Mouse (Mus musculus): ENCODE measurements at regions not wholly inside any gene's neighbourhood (a gene's known extent, or its start where the extent isn't known, plus 50 kb on each side); places are given as distances from the start of the nearest gene placed in this dataset.
"Not testable (repeated sequence)": the region's sequence is repeated elsewhere in the genome, so short reads cannot be mapped to it uniquely, and the experiment has no call there.

GRCm38 (mm10) chr6:48197696-48198378 lies 111.4 kb upstream of the Zfp746 start:
- 86% methylated on average over 4 of the region's 4 CpGs for WGBS
- H3K4me1 ChIP-seq (ENCODE audit: control insufficient read depth, insufficient read depth, low read length): no peaks in the 10 kb centered on the region
- H3K4me2 ChIP-seq (ENCODE audit: low read depth, severe bottlenecking): no peak overlapping the region
- no peak overlapping the region for H3K9ac ChIP-seq (ENCODE audit: low read length)
- no peak overlapping the region for H3K4me3 ChIP-seq (ENCODE audit: low read depth, low read length)
- H3K9me3 ChIP-seq (ENCODE audit: control insufficient read depth, low read length): no peaks in the 10 kb centered on the region
- DNase-seq (ENCODE audit: low spot score): no peak
- no peaks in the 10 kb centered on the region for H3K36me3 ChIP-seq (ENCODE audit: control insufficient read depth, insufficient read depth, low read length)
- H3K27me3 ChIP-seq (ENCODE audit: control insufficient read depth, insufficient read depth, low read length): no peaks in the 10 kb centered on the region
- no peak for ATAC-seq (ENCODE audit: insufficient number of reproducible peaks, low FRiP score, low TSS enrichment, low read depth)
- H3K27ac ChIP-seq (replicated peaks; ENCODE audit: low read depth, low read length): no peak overlapping the region

- not testable (repeated sequence) for H3K27me3 ChIP-seq (ENCODE audit: control insufficient read depth, insufficient read depth, low read length)
- WGBS: 82% methylated on average over 2 of the region's 2 CpGs
Observed at GRCm38 (mm10) chr6:48188363-48188762, 102.0 kb upstream of the Zfp746 start.

GRCm38 (mm10) chr6:48185311-48185710 lies 98.9 kb upstream of the Zfp746 start:
- H3K27me3 ChIP-seq (ENCODE audit: control insufficient read depth, insufficient read depth, low read length): no peaks in the 10 kb centered on the region

More at GRCm38 (mm10) chr6:48188363-48188762, 102.0 kb upstream of the Zfp746 start:
- H3K4me2 ChIP-seq (ENCODE audit: low read depth, severe bottlenecking); ATAC-seq (ENCODE audit: insufficient number of reproducible peaks, low FRiP score, low TSS enrichment, low read depth); H3K9ac ChIP-seq (ENCODE audit: low read length); H3K27ac ChIP-seq (replicated peaks; ENCODE audit: low read depth, low read length); H3K36me3 ChIP-seq (ENCODE audit: control insufficient read depth, insufficient read depth, low read length); H3K4me3 ChIP-seq (ENCODE audit: low read depth, low read length); H3K9me3 ChIP-seq (ENCODE audit: control insufficient read depth, low read length); DNase-seq (ENCODE audit: low spot score); H3K4me1 ChIP-seq (ENCODE audit: control insufficient read depth, insufficient read depth, low read length): not testable (repeated sequence)

GRCm38 (mm10) chr6:48178360-48179120 lies 92.1 kb upstream of the Zfp746 start:
- ATAC-seq (ENCODE audit: insufficient number of reproducible peaks, low FRiP score, low TSS enrichment, low read depth): no peak

More at GRCm38 (mm10) chr6:48185311-48185710, 98.9 kb upstream of the Zfp746 start:
- H3K4me2 ChIP-seq (ENCODE audit: low read depth, severe bottlenecking): no peak overlapping the region
- WGBS: 11% methylated on average over 1 of the region's 1 CpGs
- no peaks in the 10 kb centered on the region for H3K9me3 ChIP-seq (ENCODE audit: control insufficient read depth, low read length)
- H3K9ac ChIP-seq (ENCODE audit: low read length): no peak overlapping the region
- no peaks in the 10 kb centered on the region for H3K4me1 ChIP-seq (ENCODE audit: control insufficient read depth, insufficient read depth, low read length)
- H3K36me3 ChIP-seq (ENCODE audit: control insufficient read depth, insufficient read depth, low read length): no peaks in the 10 kb centered on the region
- DNase-seq (ENCODE audit: low spot score) (no peak), ATAC-seq (ENCODE audit: insufficient number of reproducible peaks, low FRiP score, low TSS enrichment, low read depth) (no peak)
- no peak overlapping the region for H3K27ac ChIP-seq (replicated peaks; ENCODE audit: low read depth, low read length)
- no peak overlapping the region for H3K4me3 ChIP-seq (ENCODE audit: low read depth, low read length)

GRCm38 (mm10) chr6:48177936-48178335 lies 91.5 kb upstream of the Zfp746 start:
- WGBS: 4% methylated on average over 2 of the region's 2 CpGs
- H3K27me3 ChIP-seq (ENCODE audit: control insufficient read depth, insufficient read depth, low read length): no peaks in the 10 kb centered on the region
- ATAC-seq (ENCODE audit: insufficient number of reproducible peaks, low FRiP score, low TSS enrichment, low read depth) (no peak), DNase-seq (ENCODE audit: low spot score) (peak; percentile 71)
- H3K4me1 ChIP-seq (ENCODE audit: control insufficient read depth, insufficient read depth, low read length): no peaks in the 10 kb centered on the region
- H3K4me3 ChIP-seq (ENCODE audit: low read depth, low read length): no peak overlapping the region
- H3K9me3 ChIP-seq (ENCODE audit: control insufficient read depth, low read length): no peaks in the 10 kb centered on the region
- no peaks in the 10 kb centered on the region for H3K36me3 ChIP-seq (ENCODE audit: control insufficient read depth, insufficient read depth, low read length)
- no peak overlapping the region for H3K9ac ChIP-seq (ENCODE audit: low read length)
- H3K27ac ChIP-seq (replicated peaks; ENCODE audit: low read depth, low read length): no peak overlapping the region
- no peak overlapping the region for H3K4me2 ChIP-seq (ENCODE audit: low read depth, severe bottlenecking)

More at GRCm38 (mm10) chr6:48178360-48179120, 92.1 kb upstream of the Zfp746 start:
- Histone ChIP-seq H3K27me3 (ENCODE audit: control insufficient read depth, insufficient read depth, low read length) (no peaks in the 10 kb centered on the region), H3K4me3 (ENCODE audit: low read depth, low read length) (no peak overlapping the region), H3K4me1 (ENCODE audit: control insufficient read depth, insufficient read depth, low read length) (no peaks in the 10 kb centered on the region), H3K9me3 (ENCODE audit: control insufficient read depth, low read length) (no peaks in the 10 kb centered on the region), H3K9ac (ENCODE audit: low read length) (no peak overlapping the region), H3K4me2 (ENCODE audit: low read depth, severe bottlenecking) (no peak overlapping the region), H3K27ac (replicated peaks; ENCODE audit: low read depth, low read length) (no peak overlapping the region), H3K36me3 (ENCODE audit: control insufficient read depth, insufficient read depth, low read length) (no peaks in the 10 kb centered on the region)
- WGBS: 51% methylated on average over 3 of the region's 3 CpGs
- DNase-seq (ENCODE audit: low spot score): no peak

- Histone ChIP-seq H3K27me3 (ENCODE audit: control insufficient read depth, insufficient read depth, low read length) (no peaks in the 10 kb centered on the region), H3K4me1 (ENCODE audit: control insufficient read depth, insufficient read depth, low read length) (no peaks in the 10 kb centered on the region), H3K9ac (ENCODE audit: low read length) (no peak overlapping the region), H3K4me2 (ENCODE audit: low read depth, severe bottlenecking) (no peak overlapping the region), H3K27ac (replicated peaks; ENCODE audit: low read depth, low read length) (no peak overlapping the region), H3K4me3 (ENCODE audit: low read depth, low read length) (no peak overlapping the region), H3K9me3 (ENCODE audit: control insufficient read depth, low read length) (no peaks in the 10 kb centered on the region), H3K36me3 (ENCODE audit: control insufficient read depth, insufficient read depth, low read length) (no peaks in the 10 kb centered on the region)
- DNase-seq (ENCODE audit: low spot score): no peak
- no peak for ATAC-seq (ENCODE audit: insufficient number of reproducible peaks, low FRiP score, low TSS enrichment, low read depth)
- 73% methylated on average over 2 of the region's 2 CpGs for WGBS
Observed at GRCm38 (mm10) chr6:48175234-48175633, 88.8 kb upstream of the Zfp746 start.

GRCm38 (mm10) chr6:48172769-48173168 lies 86.4 kb upstream of the Zfp746 start:
- H3K27me3 ChIP-seq (ENCODE audit: control insufficient read depth, insufficient read depth, low read length); ATAC-seq (ENCODE audit: insufficient number of reproducible peaks, low FRiP score, low TSS enrichment, low read depth); H3K4me1 ChIP-seq (ENCODE audit: control insufficient read depth, insufficient read depth, low read length); H3K9me3 ChIP-seq (ENCODE audit: control insufficient read depth, low read length); H3K27ac ChIP-seq (replicated peaks; ENCODE audit: low read depth, low read length); H3K4me3 ChIP-seq (ENCODE audit: low read depth, low read length); H3K9ac ChIP-seq (ENCODE audit: low read length); DNase-seq (ENCODE audit: low spot score); H3K4me2 ChIP-seq (ENCODE audit: low read depth, severe bottlenecking); H3K36me3 ChIP-seq (ENCODE audit: control insufficient read depth, insufficient read depth, low read length): not testable (repeated sequence)
- WGBS: 94% methylated on average over 9 of the region's 13 CpGs

GRCm38 (mm10) chr6:48136851-48137250 lies 50.5 kb upstream of the Zfp746 start:
- ATAC-seq (ENCODE audit: insufficient number of reproducible peaks, low FRiP score, low TSS enrichment, low read depth): no peak

More at GRCm38 (mm10) chr6:48136851-48137250, 50.5 kb upstream of the Zfp746 start:
- Histone ChIP-seq H3K27me3 (ENCODE audit: control insufficient read depth, insufficient read depth, low read length) (no peaks in the 10 kb centered on the region), H3K4me1 (ENCODE audit: control insufficient read depth, insufficient read depth, low read length) (no peaks in the 10 kb centered on the region), H3K4me2 (ENCODE audit: low read depth, severe bottlenecking) (no peak overlapping the region), H3K4me3 (ENCODE audit: low read depth, low read length) (no peak overlapping the region), H3K27ac (replicated peaks; ENCODE audit: low read depth, low read length) (no peak overlapping the region), H3K36me3 (ENCODE audit: control insufficient read depth, insufficient read depth, low read length) (no peaks in the 10 kb centered on the region), H3K9ac (ENCODE audit: low read length) (no peak overlapping the region), H3K9me3 (ENCODE audit: control insufficient read depth, low read length) (no peaks in the 10 kb centered on the region)
- DNase-seq (ENCODE audit: low spot score): peak; percentile 75
- 67% methylated on average over 2 of the region's 2 CpGs for WGBS
